20 mouse cellular contexts compared by ENCODE assay signal in the genomic region with DNA sequence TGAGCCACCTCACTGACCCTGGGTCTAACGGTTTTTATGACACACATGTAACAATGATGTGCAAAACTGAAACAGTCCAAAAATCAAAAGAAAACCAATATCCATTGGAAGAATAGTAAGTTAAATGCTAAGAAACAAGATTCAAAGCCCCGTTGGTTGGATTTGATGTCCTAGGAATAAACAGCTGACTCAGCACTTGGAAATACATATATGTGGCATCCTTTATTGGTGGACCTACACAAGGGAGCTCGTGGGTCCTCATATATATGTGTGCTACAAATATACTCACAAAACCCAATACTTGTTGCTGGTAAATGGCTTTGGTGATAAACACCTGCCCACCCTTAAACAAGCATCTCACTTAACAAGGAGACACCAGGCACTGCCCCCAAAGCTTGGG.
A peak's percentile ranks its signal among the peaks of the same experiment; 100 is the strongest.
DNase-seq lines count a peak whose midpoint lies in the region; ATAC-seq and TF ChIP-seq lines count a peak whose summit lies in the region.
"Had no signal": no experiment of that assay in that cellular context is flagged by ENCODE, and none has a peak within 500 bp of the region (broad histone marks: within the 10 kb centered on the region; RNA-seq: fewer than 3 reads in every experiment).

No protein-coding gene starts in this region.

- H3K27ac ChIP-seq in CH12.LX (ENCODE audit: insufficient read depth, low read depth) (no peak overlapping the region), ES-E14 (ENCODE audit: insufficient read depth, low read depth, low read length, poor library complexity, severe bottlenecking) (no peak overlapping the region), MEL (ENCODE audit: control insufficient read depth, low read depth, low read length) (no peak overlapping the region)
- no peak overlapping the region for H3K27ac ChIP-seq in intestine, embryonic 16.5 days (ENCODE audit: low read length)

- TF ChIP-seq RAD21 in CH12.LX (IDR thresholded peaks at IDR 0.05; ENCODE audit: low read depth, low read length) (no peak), MEL (IDR thresholded peaks at IDR 0.05; ENCODE audit: low read depth, low read length) (no peak)

- H3K4me3 ChIP-seq in CH12.LX (replicated peaks in 1 of 3; ENCODE audit: low read depth in 2 of 3, low read length in 2 of 3, poor library complexity in 1 of 3) (no peak overlapping the region), ES-E14 (ENCODE audit: insufficient read depth in 1 of 2, low read depth in 1 of 2, low read length in 2 of 2, poor library complexity in 1 of 2, severe bottlenecking in 1 of 2) (no peak overlapping the region), MEL (ENCODE audit: control insufficient read depth in 1 of 2, insufficient read depth in 1 of 2, low read depth in 2 of 2, low read length in 2 of 2) (no peak overlapping the region)
- no peak overlapping the region for H3K4me3 ChIP-seq in intestine, embryonic 16.5 days (ENCODE audit: low read length)

- H3K27me3 ChIP-seq in CH12.LX (replicated peaks), result no peaks in the 10 kb centered on the region
- H3K27me3 ChIP-seq in MEL (ENCODE audit: control insufficient read depth in 1 of 2, insufficient read depth in 2 of 2, low read length in 2 of 2), result no peaks in the 10 kb centered on the region
- H3K27me3 ChIP-seq in intestine, embryonic 16.5 days (replicated peaks; ENCODE audit: control insufficient read depth, insufficient read depth, low read length), result no peaks in the 10 kb centered on the region
- H3K27me3 ChIP-seq: Patski had no signal

- no peak for ATAC-seq in intestine, embryonic 16.5 days
- ATAC-seq: activated CD4-positive, CD25-positive, alpha-beta regulatory T cell, adult 4 months; CD4-positive, CD25-positive, alpha-beta regulatory T cell, adult 4 months; Patski had no signal

- peaks cover 26% of the 10 kb centered on the region for H3K9me3 ChIP-seq in CH12.LX (replicated peaks; ENCODE audit: low read length)
- no peaks in the 10 kb centered on the region for H3K9me3 ChIP-seq in ES-E14 (ENCODE audit: control insufficient read depth, insufficient read depth, low read depth, low read length)
- H3K9me3 ChIP-seq in MEL (replicated peaks; ENCODE audit: insufficient read depth, low read length), result no peaks in the 10 kb centered on the region
- H3K9me3 ChIP-seq in intestine, embryonic 16.5 days (ENCODE audit: control insufficient read depth, low read length), result no peaks in the 10 kb centered on the region

- H3K4me1 ChIP-seq in CH12.LX (ENCODE audit: control insufficient read depth in 1 of 2, insufficient read depth in 2 of 2) (no peaks in the 10 kb centered on the region), ES-E14 (ENCODE audit: control insufficient read depth in 2 of 2, insufficient read depth in 2 of 2, low read length in 2 of 2, poor library complexity in 1 of 2) (no peaks in the 10 kb centered on the region), MEL (ENCODE audit: control insufficient read depth in 1 of 2, insufficient read depth in 2 of 2, low read length in 2 of 2) (no peaks in the 10 kb centered on the region)
- H3K4me1 ChIP-seq in intestine, embryonic 16.5 days (ENCODE audit: control insufficient read depth, insufficient read depth, low read length), result peaks cover 8% of the 10 kb centered on the region

- dilution Hi-C loops in CH12.LX (cut with MboI; ENCODE audit: extremely low pct_ligation_motif_present, extremely low pct_unique_long_range_greater_than_20kb, low sequenced_read_pairs), result no loop called here

- TF ChIP-seq CTCF in CH12.LX (conservative IDR thresholded peaks at IDR 0.05 in 1 of 2, IDR thresholded peaks at IDR 0.05 in 1 of 2; ENCODE audit: low read depth in 2 of 2, low read length in 2 of 2) (no peak), MEL (IDR thresholded peaks at IDR 0.05 in 2 of 3, conservative IDR thresholded peaks at IDR 0.05 in 1 of 3; ENCODE audit: control insufficient read depth in 1 of 3, insufficient read depth in 1 of 3, low read depth in 2 of 3, low read length in 3 of 3, poor library complexity in 1 of 3, severe bottlenecking in 1 of 3) (no peak)

- DNase-seq in CH12.LX (ENCODE audit: extremely low read depth), result no peak
- DNase-seq in ES-E14 (ENCODE audit: low read depth, low spot score), result no peak
- DNase-seq in MEL (ENCODE audit: low read depth, low spot score), result no peak
- DNase-seq in lung, postnatal 36 days, result no peak
- no peak for DNase-seq in retina, postnatal 1 day
- DNase-seq: adrenal gland, adult 2 months; adrenal gland, adult 8-10 months; adrenal gland, postnatal 14 days; adrenal gland, postnatal 25 days; B cell, adult 2 months; cerebellum, adult 11 months; cerebellum, adult 18-20 months; cerebellum, adult 2 months; cerebellum, adult 8-10 months; cerebellum, adult 9-10 months had no signal

- in situ Hi-C loops in CH12.LX (cut with MboI; ENCODE audit: low pct_ligation_motif_present, low pct_unique_long_range_greater_than_20kb, low sequenced_read_pairs) (no loop called here), ES-E14 (cut with MboI; ENCODE audit: low sequenced_read_pairs in 2 of 2, unreplicated experiment in 2 of 2) (no loop called here)

- H3K79me2 ChIP-seq in CH12.LX (replicated peaks; ENCODE audit: control insufficient read depth, extremely low read depth, insufficient read depth, poor library complexity, severe bottlenecking) (no peaks in the 10 kb centered on the region), MEL (ENCODE audit: control insufficient read depth, insufficient read depth, low read length, poor library complexity) (no peaks in the 10 kb centered on the region)

- no peak overlapping the region for H3K4me2 ChIP-seq in CH12.LX (ENCODE audit: insufficient read depth, low read depth, poor library complexity, severe bottlenecking)
- H3K4me2 ChIP-seq in intestine, embryonic 16.5 days (ENCODE audit: low read depth, low read length), result no peak overlapping the region

- 86% methylated on average over 3 of the region's 3 CpGs for WGBS in intestine, embryonic 16.5 days

- no peak for TF ChIP-seq EP300 in CH12.LX (IDR thresholded peaks at IDR 0.05; ENCODE audit: low read length)
- TF ChIP-seq EP300 in MEL (IDR thresholded peaks at IDR 0.05; ENCODE audit: low read depth in 1 of 2, low read length in 2 of 2), result no peak

- H3K36me3 ChIP-seq in CH12.LX (replicated peaks in 1 of 2; ENCODE audit: control insufficient read depth in 1 of 2, insufficient read depth in 1 of 2, low read length in 1 of 2) (no peaks in the 10 kb centered on the region), ES-E14 (ENCODE audit: control insufficient read depth, insufficient read depth, low read length, poor library complexity, severe bottlenecking) (no peaks in the 10 kb centered on the region), MEL (ENCODE audit: control insufficient read depth in 1 of 2, insufficient read depth in 2 of 2, low read length in 2 of 2) (no peaks in the 10 kb centered on the region)
- H3K36me3 ChIP-seq in intestine, embryonic 16.5 days (ENCODE audit: control insufficient read depth, insufficient read depth, low read length), result no peaks in the 10 kb centered on the region
- H3K36me3 ChIP-seq: G1E had no signal

- H3K9ac ChIP-seq in CH12.LX (ENCODE audit: insufficient read depth, low read depth) (no peak overlapping the region), ES-E14 (ENCODE audit: insufficient read depth, low read depth, low read length, poor library complexity, severe bottlenecking) (no peak overlapping the region), MEL (ENCODE audit: control insufficient read depth, low read depth, low read length, poor library complexity, severe bottlenecking) (no peak overlapping the region)
- H3K9ac ChIP-seq in intestine, embryonic 16.5 days (ENCODE audit: low read depth, low read length), result no peak overlapping the region

- TF ChIP-seq POLR2A in CH12.LX (IDR thresholded peaks at IDR 0.05; ENCODE audit: low read depth, low read length) (no peak), MEL (IDR thresholded peaks at IDR 0.05; ENCODE audit: control insufficient read depth in 1 of 2, insufficient read depth in 1 of 2, low read depth in 1 of 2, low read length in 2 of 2, poor library complexity in 1 of 2) (no peak)

TF ChIP-seq in CH12.LX, 34 proteins besides CTCF, POLR2A, EP300 and RAD21:
- TF ChIP-seq CHD1 (IDR thresholded peaks at IDR 0.05; ENCODE audit: low read depth, low read length) (no peak), JUN (IDR thresholded peaks at IDR 0.05; ENCODE audit: insufficient read depth, low read depth, low read length) (no peak), MAFK (IDR thresholded peaks at IDR 0.05; ENCODE audit: insufficient replicate concordance, low read length) (peak; percentile 92), ETS1 (conservative IDR thresholded peaks at IDR 0.05; ENCODE audit: low read depth, low read length) (no peak), BHLHE40 (IDR thresholded peaks at IDR 0.05; ENCODE audit: low read depth, low read length) (no peak), JUND (conservative IDR thresholded peaks at IDR 0.05; ENCODE audit: low read depth, low read length) (no peak)

TF ChIP-seq in ES-E14, 5 proteins besides CTCF, POLR2A, EP300 and RAD21:
- TF ChIP-seq MAFK (IDR thresholded peaks at IDR 0.05; ENCODE audit: insufficient read depth, low read depth, low read length) (peak; percentile 87), ZC3H11A (IDR thresholded peaks at IDR 0.05; ENCODE audit: borderline replicate concordance, low read depth, low read length) (no peak)

TF ChIP-seq in MEL, 35 proteins besides CTCF, POLR2A, EP300 and RAD21:
- no peak for TF ChIP-seq KAT2A (conservative IDR thresholded peaks at IDR 0.05; ENCODE audit: low read depth, low read length)
- TF ChIP-seq MAFK (IDR thresholded peaks at IDR 0.05; ENCODE audit: borderline replicate concordance, low read depth, low read length), result peak; percentile 67; the same call in 1 of the 2 replicates
